Mouse (Mus musculus): ENCODE measurements around the gene Gm10644.
A peak's percentile ranks its signal among the peaks of the same experiment; 100 is the strongest.

Gm10644 gene

DNA sequence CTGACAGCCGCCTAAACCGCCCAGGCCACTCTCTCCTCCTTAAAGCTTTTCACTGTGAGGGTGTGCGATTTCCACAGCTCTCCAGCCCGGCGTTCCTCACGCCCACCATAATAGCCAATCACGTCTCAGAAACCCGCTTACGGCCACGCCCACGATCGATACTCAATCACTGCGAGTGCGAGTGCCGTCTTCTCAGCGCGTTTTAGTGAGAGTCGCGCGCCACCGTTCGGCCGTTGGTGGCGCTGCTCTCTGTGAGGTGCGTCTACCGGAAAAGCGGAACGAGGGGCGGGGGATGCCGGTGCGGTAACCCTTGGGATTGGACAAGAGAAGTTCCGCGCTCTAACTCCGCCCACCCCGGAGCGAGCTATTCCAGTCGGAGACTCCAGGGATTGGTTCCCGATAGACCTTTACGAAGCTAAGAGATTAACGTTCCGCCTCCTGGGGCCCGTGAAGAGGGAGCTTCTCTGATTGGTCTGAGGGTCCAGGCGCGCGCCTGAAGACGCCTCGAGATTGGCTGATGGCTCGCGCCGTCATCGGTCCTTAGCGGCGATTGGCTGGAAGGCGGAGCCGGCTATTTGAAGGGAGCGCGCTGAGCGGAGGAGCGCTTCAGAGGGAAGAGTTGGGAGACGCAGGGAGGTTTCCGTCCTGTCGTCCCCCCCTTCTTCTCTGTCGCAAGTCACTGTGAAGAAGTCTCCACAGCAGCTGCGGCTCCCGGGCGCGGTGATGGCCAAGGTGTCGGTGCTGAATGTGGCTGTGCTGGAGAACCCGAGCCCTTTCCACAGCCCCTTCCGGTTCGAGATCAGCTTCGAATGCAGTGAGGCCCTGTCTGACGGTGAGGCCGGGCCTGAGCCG, at the start of gene Gm10644, which contains the start of gene Asf1b:
TSS of gene Gm10644 (minus strand) at position 100 of the 852 bp plus-strand sequence.
TSS of gene Asf1b (plus strand) at position 402 of the 852 bp plus-strand sequence.
- TF ChIP-seq GATA4 (IDR thresholded peaks at IDR 0.05; ENCODE audit: insufficient replicate concordance, low read length), result 0 out of 2 replicates have a peak, but pooled peaks have one; percentile 56

GRCm38 (mm10) chr8:84004533-84005201, 49.7 kb upstream of the Gm10644 start:
- TF ChIP-seq GATA4 (IDR thresholded peaks at IDR 0.05; ENCODE audit: insufficient replicate concordance, low read length), result 0 out of 2 replicates have a peak, but pooled peaks have one; percentile 3

- TF ChIP-seq GATA4 (IDR thresholded peaks at IDR 0.05; ENCODE audit: insufficient replicate concordance, low read length), result no peak
Observed at GRCm38 (mm10) chr8:84003612-84004246, 48.7 kb upstream of the Gm10644 start.

DNA sequence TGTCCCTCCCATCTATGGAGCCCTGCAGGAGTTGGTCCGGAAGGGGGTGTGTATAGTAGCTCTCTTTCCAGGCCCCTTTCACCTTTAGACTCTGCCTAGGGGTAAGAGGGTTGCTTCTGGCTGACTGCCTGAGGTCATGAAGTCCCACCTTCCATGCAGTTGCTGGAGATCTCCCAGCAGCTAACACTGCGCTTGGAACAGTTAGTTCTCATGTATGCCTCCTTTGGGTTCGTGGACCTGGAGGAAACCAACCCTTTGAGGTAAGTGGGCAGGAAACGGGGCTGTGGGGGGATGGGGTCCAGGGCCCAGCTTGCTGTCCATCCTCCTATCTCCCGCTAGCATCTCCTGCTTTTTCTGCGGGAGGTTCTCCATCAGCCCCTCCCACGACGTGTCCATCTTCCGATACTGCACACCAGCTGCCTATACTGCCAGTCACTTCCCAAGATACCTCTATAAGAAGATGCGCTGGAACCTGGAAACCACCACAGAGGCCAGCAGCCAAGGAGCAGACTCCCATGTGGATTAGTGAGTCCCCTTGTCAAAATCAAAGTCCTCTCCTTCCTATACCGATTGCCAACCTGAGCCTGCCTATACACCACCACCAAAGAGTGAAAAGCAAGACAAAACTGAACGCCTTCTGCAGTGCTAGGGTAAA, 48.1 kb upstream of the Gm10644 start:
- TF ChIP-seq GATA4 (IDR thresholded peaks at IDR 0.05; ENCODE audit: insufficient replicate concordance, low read length), result no peak

GRCm38 (mm10) chr8:84001281-84002000, 46.4 kb upstream of the Gm10644 start, which contains the start of gene 1700067K01Rik:
TSS of gene 1700067K01Rik (plus strand) at chr8:84001502.
- no peak for TF ChIP-seq GATA4 (IDR thresholded peaks at IDR 0.05; ENCODE audit: insufficient replicate concordance, low read length)

DNA sequence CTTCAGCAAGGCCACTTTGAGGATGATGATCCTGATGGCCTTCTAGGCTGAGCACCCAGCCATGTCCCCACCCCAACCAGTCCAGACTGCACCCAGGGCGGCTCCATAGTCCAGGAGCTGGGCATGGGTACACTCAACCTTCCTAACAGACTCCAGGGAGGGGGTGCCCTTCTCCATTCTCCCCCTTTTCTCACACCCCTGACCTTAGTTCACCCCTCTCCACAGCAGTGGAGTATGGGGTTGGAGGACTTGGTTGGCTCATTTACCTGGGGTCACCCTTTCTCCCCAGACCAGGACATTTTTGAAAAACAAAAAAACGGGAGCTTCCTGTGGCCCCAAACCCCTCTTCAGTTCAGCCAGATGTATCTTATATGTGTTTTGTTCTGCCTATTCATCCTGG, 44.8 kb upstream of the Gm10644 start:
- TF ChIP-seq GATA4 (IDR thresholded peaks at IDR 0.05; ENCODE audit: insufficient replicate concordance, low read length), result no peak

GRCm38 (mm10) chr8:83999057-83999705, 44.2 kb upstream of the Gm10644 start:
- TF ChIP-seq GATA4 (IDR thresholded peaks at IDR 0.05; ENCODE audit: insufficient replicate concordance, low read length), result no peak

- TF ChIP-seq GATA4 (IDR thresholded peaks at IDR 0.05; ENCODE audit: insufficient replicate concordance, low read length), result no peak
Observed at GRCm38 (mm10) chr8:83998231-83999056, 43.4 kb upstream of the Gm10644 start.

GRCm38 (mm10) chr8:83997511-83998141, 42.6 kb upstream of the Gm10644 start, which contains the start of gene Samd1:
TSS of gene Samd1 (plus strand) at chr8:83997672.
- no peak for TF ChIP-seq GATA4 (IDR thresholded peaks at IDR 0.05; ENCODE audit: insufficient replicate concordance, low read length)

DNA sequence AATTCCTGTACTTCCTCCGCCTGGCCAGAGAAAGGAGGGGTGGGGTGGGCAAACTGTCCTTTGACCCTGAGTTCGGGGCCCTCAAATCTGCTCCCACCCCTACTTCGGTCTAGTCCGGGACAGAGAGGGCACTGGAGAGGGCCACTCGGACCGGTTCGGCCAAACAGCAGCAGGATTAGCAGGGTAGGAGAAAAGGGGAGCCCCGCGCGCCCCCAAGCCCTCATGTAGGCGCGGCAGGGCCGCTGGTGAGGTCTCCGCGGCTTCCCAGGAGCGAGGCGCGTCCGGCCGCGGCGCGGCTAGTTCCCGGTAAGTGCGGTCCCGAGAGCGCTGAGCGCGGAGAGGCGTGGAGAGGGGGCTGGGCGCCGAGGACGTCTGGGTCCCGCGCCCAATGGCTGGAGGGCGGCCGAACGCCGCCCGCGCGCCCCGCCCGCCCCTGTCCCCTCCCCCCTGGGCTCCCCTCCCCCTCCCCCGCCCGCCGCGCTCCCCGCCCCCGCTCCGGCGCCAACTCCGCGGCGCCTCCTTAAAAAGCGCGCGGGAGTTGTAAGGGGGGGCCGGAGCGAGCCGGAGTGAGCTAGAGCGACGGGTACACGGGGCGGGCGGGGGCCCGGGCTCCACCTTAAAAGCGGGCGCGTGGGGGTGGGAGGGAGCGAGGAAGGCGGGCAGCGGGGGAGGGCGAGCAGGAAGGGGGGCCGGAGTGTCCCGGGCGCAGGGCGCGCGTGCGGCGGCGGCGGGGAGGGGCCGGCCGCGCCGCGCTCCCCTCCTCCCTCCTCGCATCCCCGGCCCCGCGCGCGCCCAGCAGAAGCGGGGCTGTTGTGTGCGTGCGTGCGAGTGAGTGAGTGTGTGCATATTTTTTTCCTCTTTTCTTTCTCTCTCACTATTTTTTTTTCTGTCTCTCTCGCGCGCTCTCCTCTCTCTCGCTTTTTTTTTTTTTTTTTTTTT, 41.8 kb upstream of the Gm10644 start:
- no peak for TF ChIP-seq GATA4 (IDR thresholded peaks at IDR 0.05; ENCODE audit: insufficient replicate concordance, low read length)

DNA sequence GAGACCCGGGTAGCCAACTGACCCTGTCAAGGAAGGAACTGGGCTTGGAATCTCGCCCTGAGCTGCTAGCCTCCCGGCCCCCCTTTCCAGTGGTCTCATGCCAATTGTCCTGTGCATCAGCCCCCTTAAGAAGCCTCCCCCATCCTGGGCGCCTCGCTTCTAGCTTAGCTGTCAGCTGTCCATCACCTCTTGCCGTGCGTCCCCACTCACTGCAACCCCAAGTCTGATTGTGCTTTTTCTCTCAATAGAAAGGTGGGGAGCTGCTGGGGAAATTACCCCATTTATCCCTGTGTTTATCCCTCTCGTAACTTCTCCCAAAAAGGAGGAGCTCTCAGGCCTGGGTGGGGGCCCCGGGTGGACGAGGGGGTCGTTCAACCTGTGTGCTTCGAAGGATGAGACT, 41.0 kb upstream of the Gm10644 start:
- TF ChIP-seq GATA4 (IDR thresholded peaks at IDR 0.05; ENCODE audit: insufficient replicate concordance, low read length), result no peak

All from liver, adult (tissue).